Mouse (Mus musculus): ENCODE measurements around the gene Fkbp8.

Gene Fkbp8

DNA sequence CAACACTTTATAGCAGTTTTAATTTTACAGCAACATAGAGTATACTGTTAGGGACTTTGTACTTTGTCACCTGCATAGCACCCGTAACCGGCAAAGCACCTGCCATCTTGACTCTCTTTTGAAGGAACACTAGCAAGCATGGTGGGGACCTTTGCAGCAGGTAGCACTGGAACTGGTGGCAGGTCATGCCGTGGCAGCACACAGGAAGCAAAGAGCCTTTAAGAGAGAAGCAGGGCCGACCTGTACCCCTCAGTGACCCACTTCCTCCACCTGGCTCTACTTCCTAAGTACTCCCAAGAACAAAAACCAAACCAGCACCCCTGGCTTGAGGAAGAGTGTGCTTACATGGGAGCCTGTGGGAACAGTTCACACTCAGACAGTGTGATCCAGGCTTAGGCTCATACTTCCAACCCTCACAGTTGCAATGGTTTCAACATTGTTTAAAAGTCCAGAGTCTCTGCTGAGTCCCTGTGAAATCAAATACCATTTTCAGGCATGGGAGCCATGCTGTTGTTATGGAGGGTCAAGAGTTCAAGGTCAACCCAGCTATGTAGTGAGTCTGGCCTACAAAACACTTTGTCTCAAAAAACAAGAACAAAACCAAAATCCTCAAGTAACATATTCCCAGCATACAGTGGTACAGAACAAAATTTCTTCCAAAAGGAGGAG lies 27.7 kb downstream of the Fkbp8 start:
- DNase-seq (ENCODE audit: low read depth, low spot score), result no peak

DNA sequence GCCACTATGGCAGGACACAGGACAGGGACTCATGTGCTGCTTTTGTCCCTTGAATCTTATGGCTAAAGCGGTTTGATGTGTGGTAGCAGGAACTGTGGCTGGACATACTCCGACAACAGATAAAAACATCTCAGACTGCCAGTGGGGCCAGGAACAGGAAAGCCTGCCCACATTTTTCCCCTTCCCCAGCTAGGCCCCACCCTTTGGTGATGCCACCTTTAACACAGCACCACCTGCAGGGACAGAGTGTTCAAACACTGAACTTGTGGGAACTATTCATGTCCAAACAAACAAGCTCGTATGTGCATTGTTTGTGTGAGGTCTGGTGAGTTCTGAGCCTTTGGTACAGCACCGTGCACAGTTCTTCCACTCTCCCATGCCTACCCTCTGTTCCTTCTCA lies 30.8 kb downstream of the Fkbp8 start:
- no peak for DNase-seq (ENCODE audit: low read depth, low spot score)

DNA sequence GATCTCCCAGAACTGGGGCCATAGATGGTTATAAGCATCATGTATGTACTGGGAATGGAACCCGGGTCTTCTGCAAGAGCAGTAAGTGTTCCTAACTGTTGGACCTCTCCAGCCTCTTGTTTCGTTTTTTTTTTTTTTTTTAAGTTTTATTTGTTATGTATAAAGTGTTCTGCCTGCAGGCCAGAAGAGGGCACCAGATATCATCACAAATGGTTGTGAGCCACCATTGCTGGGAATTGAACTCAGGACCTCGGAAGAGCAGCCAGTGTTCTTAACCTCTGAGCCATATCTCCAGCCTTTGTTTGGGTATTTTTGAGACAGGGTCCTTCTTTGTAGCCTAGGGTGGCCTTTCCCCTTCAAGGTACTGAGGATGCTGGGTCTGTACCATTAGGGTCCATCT lies 31.5 kb downstream of the Fkbp8 start:
- no peak for DNase-seq (ENCODE audit: low read depth, low spot score)

DNA sequence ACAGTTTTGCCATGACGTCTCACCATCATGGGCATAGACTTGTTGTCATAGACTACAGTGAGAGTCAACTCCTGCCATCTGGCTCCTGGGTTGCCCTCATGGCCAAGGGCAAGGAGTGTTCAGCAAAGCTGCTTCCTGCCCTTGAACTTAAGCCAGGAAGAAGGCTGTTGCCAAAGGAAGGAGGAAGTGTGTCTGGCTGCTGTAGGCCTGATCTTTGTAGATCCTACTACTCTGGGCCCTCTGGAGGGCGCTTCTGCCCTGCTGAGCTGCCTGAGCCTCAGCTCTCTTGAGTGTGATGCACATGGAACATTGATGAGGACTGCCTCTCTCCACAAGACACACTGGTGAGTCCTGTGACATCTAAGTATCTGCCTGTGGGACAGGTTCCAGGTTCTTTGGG lies 32.6 kb downstream of the Fkbp8 start:
- no peak for DNase-seq (ENCODE audit: low read depth, low spot score)

DNA sequence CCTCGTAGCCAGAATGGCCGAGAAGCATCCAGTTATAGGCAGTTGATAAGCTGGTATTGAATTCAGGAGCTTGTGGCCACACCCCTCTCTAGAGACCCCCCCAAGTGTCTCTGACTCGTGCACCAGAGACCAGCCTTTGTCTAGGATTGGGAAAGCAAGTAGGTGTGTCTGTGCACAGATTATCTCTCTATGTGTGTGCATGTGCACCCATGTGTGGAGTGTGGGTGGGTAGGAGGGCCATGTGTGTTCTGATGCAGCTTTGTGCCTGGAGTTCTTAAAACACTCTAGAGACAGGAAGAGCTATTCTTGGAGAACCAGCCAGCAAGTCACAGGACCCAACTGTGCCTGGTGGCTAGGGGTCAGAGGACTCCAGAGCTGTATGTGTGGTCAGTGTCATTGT lies 33.0 kb downstream of the Fkbp8 start:
- no peak for DNase-seq (ENCODE audit: low read depth, low spot score)

DNA sequence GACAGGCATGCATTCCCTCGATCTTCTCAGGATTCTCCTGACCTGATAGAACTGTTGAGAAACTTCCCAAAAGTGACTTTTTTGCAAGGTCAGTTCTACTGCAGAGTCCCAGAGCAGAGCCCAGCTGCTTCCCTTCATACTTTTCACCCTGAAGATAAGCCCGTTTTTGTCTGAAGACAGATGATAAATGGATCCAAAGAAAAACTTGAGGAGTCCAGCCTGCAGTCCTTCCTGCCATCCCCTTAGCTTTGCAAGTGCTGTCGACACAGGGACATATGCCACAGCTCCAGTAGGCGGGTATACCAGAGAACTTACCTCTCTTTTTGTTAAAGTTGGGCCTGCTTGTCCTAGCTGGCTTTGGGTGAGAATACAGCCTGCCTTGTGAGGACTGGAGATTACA lies 33.8 kb downstream of the Fkbp8 start:
- DNase-seq (ENCODE audit: low read depth, low spot score), result no peak

DNA sequence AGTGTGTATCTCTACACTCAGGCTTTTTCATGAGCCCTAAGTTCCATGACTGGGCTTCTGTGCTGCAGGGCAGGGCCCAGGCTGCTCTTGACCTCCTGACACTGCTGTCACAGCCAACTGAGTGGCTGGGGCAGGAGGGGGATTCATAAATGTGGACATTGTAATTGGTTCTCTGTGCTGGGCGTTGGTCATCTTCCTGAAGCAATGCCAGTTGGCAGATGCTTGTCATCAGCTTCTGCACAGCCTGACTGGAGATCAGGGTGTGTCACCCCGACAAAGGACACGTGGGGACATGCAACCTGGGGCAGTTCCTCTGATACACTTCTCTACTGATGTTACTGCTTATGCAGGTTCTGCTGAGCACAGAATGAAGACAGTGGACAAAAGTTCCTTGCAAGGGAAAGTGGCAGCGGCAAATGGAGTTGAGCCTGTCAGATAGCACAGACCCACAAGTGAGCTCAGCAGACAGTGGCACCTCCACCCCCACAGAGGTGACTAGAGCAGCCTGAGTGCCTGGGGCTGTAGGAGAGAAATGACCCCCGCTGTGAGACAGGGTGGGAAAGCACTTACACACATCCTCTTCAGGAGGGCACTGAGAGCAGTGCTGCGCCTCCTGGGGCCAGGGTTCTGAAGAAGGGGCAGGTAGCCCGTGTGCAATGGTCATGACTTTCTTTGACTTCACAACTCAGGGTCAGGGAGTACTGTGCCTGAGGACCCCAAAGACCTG lies 34.4 kb downstream of the Fkbp8 start:
- DNase-seq (ENCODE audit: low read depth, low spot score), result no peak

DNA sequence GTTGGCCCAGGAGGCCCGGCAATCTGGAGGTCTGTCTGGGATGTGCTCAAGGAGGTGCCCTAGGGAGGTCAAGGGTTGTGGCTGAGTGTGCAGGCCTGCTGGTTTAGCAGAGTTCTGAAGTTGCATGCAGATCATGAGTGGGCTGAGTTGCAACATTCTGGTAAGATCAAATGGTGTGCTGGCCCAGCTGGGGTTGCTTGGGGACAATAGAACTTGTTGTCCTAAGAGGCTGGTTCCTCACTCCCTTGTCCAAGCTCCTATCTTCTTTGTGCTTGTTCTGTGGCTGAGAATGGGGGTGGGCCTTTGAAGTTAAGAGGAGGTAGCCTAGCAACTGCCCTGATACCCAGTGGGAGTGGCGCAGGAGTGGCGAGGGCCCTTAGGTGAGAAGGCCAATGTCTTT lies 35.3 kb downstream of the Fkbp8 start:
- DNase-seq (ENCODE audit: low read depth, low spot score), result no peak

DNA sequence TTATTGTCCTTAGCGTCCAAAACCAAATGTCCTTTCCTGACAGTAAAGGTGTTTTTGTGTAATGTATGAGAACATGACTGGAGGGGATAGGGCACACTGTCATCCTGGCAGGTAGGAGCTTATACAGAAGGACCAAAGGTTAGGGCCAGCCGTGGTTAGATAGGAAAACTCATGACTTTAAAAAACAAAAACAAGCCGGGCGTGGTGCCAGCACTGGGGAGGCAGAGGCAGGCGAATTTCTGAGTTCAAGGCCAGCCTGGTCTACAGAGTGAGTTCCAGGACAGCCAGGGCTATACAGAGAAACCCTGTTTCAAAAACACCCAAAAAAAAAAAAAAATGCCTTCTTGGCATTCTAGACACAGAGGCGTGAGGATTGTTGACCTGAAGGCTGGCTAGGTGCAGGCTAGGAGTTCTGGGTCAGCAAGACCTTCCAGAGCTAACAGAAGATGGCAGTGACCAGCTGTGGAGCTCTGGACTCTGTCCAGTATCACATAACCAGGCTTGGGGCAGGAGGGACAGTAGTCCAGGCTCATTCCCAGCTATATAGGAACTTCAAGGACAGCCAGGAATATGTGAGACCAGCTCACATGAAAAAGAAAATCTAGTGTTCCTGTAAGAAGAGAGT lies 36.4 kb downstream of the Fkbp8 start:
- DNase-seq (ENCODE audit: low read depth, low spot score), result no peak

DNA sequence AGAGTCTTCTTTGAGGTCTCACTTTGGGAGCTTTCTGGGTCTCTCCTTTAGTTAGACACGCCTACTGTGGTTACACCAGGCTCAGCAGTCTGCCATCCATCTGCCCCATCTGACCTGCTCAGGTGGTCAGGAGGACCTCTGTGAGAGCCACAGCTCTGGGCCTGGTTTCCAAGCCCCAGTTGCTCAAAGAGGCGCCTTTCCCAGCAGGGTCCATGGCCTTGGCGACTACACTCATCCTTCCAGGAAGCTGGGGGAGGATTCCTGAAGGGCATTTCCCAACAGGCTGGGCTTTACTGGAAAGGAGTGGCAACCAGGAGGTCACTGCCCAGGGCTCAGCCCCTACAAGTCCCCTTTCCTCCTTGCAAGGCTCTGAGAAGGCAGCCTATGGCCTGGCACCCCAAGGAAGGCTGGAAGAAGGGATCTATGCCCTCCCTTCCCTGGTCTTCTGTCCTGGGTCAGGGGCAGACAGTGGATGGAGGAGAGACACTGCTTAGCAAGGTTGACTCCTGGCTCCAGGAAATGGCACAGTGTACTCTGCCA lies 37.2 kb downstream of the Fkbp8 start:
- DNase-seq (ENCODE audit: low read depth, low spot score), result no peak

DNA sequence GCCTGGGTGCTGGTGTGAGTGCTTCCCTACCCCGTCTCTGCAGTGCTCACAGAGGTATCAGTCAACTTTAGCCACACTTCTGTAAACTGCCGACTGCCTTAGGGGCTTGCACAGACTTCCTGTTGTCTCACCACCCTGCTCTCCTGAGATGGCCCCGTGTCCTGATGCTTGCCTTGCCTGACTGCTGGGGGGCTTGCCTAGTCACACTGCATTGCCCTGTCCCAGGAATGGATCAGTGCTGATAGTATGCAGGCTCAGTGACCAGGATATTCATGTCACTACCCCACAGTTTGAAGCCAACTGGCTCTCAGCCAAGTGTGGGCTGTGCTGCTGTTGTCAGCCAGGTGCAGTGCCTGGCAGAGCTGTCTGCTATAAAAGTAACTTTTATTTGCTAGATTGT lies 38.0 kb downstream of the Fkbp8 start:
- DNase-seq (ENCODE audit: low read depth, low spot score), result no peak

DNA sequence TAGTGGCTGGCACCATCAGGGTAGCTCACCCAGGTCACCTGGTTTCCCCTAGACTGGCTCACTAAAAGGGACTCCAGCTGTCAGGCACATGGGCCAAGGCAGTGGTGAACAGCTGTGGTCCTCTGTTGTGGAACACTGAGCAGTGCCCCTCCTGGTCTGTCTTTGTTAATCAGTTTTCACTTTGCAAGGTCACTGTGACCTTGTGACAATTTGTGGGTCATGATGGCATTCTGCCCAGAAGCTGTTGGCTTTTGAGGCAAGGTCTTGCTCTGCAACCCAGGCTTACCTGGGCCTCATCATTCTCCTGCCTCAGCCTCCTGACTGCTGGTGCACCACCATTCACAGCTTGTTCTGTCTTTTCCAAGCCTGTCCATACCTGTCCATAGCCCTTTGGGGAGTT lies 42.8 kb downstream of the Fkbp8 start:
- DNase-seq (ENCODE audit: low read depth, low spot score), result no peak

DNA sequence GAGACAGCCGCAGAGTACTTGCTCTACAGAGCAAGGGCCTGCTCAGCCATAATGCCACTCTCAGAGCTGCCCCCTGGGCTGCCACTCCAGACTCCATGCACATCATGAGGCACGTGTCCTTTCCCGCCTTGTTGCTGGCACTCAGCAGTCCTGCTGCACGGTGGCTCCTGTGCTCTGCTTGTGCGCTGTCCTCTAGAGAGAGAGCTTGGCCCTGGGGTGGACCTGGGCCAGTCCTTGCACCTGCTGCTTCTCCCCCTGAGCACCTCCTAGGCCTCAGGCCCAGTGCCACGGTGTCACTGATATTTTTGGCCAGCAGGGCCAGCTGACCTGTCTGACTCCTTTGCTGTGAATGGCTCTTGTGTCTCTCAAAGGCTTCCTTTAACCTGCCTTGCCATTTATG lies 43.5 kb downstream of the Fkbp8 start:
- DNase-seq (ENCODE audit: low read depth, low spot score), result no peak

DNA sequence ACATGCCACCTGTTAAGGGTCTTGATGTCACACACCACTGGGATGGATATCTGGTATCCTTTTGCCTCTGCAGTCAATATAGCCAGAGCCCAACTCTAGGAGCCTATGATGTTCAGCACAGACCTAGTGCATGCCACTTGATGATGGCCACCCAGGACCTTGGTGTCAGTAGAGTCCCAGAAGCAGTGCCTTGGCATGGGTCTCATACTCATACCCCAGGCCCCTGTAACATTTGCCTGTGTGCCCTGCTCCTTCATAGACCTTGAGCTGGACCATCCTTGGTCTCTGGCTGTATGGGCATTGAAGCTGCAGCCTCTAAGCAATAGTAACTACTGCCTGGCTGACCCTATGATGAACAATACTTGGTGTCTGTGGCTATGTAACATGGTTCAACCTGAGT lies 46.8 kb downstream of the Fkbp8 start:
- no peak for DNase-seq (ENCODE audit: low read depth, low spot score)

DNA sequence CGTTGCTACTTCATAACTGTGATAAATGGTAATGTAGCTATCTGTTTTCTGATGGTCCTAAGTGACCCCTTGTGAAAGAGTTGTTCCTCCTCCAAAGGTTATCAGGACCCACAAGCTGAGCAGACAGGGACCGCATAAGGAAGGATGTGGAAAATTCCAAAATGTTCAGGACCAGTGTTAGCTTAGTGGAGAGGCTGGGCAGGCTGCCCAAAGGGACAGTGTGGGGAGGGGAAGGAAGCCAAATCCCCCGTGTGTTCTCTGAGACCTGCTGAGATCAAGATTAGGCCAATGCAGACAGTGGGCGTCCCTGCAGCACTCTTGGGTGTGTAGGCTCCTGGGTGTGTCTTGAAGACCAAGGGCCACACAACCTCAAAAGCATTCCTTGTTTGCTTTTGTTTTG lies 47.4 kb downstream of the Fkbp8 start:
- no peak for DNase-seq (ENCODE audit: low read depth, low spot score)

DNA sequence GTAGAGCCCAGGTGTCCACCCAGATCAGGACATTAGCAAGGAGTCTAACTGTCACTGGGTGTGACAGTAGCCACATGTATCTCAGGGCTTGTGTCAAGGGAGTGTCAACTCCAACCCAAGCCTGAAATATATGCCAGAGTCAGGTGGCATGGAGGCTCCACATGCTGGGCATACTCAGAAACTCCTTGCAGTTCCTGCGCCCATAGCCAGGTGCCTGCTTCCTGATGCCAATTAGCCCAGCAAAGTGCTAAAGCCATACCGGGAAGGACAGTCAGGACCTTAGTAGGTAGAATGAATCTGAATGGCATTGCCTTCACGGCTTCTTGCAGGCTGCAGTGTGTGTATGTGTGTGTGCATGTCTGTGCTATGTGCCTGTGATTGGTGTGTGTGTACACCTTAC lies 49.7 kb downstream of the Fkbp8 start:
- no peak for DNase-seq (ENCODE audit: low read depth, low spot score)

DNA sequence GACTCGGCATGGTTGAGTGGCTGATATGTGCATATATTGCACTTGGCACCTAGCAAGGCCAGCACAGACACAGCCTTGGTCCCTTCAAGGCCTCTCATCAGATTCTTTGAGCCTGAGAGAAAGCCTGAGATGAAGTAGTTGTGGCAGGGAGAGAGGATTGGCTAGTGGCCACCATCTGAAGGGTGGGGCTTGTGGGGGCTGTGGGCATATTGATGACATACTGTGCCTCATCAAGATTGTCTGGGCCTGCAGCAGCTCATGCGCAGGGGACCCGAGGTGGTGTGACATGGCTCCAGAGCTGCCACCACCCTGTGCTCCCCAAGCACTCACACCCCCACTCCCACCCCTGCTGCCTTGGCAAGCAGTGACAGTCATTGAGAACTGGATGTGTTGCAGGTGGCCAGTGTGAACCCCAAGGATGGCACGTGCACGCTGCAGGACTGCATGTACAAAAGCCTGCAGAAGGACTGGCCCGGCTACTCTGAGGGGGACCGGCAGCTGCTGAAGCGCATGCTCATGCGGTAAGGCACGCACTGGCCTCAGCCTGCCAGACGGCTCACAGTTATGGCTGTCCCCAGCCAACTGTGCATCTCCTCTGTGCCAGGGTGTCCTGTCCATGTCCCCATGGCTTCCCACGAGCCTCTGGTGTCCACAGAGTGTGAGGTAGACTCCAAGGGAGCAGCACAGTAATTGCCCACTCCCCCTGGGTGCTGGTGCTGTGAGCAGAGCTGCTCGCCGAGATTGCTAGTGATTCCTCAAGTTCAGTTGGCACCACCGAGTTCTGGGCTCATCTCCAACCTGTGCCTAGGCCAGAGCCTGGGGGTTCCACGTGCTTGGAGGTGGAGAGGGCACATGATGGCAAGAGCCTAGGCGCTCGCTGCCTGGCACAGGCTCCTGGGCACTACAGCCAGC lies 56.2 kb downstream of the Fkbp8 start:
- DNase-seq (ENCODE audit: low read depth, low spot score), result no peak

DNA sequence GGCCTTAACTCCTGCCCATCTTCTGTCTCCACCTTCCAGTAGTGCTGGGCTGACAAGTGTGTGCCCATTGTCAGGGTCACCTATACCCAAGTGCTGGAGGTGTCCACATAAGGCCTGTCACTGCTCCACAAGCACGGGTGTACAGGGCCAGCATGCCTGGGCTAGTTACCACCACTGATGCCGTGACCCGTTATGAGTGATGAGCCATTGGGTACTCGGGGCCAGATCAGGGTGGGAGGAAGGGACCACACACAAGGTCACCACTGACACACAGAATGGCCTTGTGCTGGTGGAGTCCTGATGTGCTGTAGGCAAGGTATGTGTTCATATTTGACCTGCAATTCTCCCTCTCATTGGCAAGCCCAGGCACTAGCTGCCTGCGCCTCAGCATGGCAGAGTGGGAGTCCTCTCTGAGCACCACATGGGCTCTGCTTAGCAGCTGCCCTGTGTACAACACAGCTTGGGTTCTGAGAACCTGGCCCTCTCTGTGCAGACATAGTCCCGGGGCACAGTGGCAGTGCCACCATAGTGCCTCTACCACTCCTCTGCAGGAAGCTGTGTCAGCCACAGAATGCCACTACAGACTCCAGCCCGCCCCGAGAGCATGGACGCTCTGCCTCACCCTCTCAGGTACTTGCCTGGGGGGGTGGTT lies 57.2 kb downstream of the Fkbp8 start:
- no peak for DNase-seq (ENCODE audit: low read depth, low spot score)

Measured in retina, postnatal 7 days (tissue).